Mouse (Mus musculus) MN1 (cell line): Measurements from ENCODE around the gene Aimp2.

Experiments used
- DNase-seq: peaks from one replicate; pipeline ENCODE4 v3.0.0-alpha.2; 2016; ENCODE audit warnings: low spot score

Aimp2 gene

GRCm38 (mm10) chr5:143902111-143902510, 7.5 kb downstream of the Aimp2 start:
- DNase-seq, result peak; percentile 55

GRCm38 (mm10) chr5:143897635-143898330, 11.9 kb downstream of the Aimp2 start, which contains the start of gene Ankrd61:
Ankrd61 (minus strand) TSS chr5:143897685.
- DNase-seq, result no peak

- DNase-seq, result peak; percentile 21
Measured at GRCm38 (mm10) chr5:143893396-143893795, 16.3 kb downstream of the Aimp2 start.

- no peak for DNase-seq
Measured at GRCm38 (mm10) chr5:143892255-143892886, 17.3 kb downstream of the Aimp2 start.

GRCm38 (mm10) chr5:143890741-143891140, 18.9 kb downstream of the Aimp2 start:
- DNase-seq, result no peak

- no peak for DNase-seq
Measured at GRCm38 (mm10) chr5:143885274-143885673, 24.4 kb downstream of the Aimp2 start.

- DNase-seq, result no peak
Measured at GRCm38 (mm10) chr5:143874571-143874970, 35.1 kb downstream of the Aimp2 start.

- DNase-seq, result no peak
Measured at GRCm38 (mm10) chr5:143871547-143872169, 38.0 kb downstream of the Aimp2 start.
